ENCODE assay signal across 8 mouse cellular contexts in genomic region chr2:155082121-155082803, GRCm38 (mm10). TPM values are rescaled to one million over a fixed set of nuclear protein-coding genes. Genes with fewer than 3 reads are reported as not detected.
DNase-seq lines count a peak whose midpoint lies in the region; ATAC-seq lines count a peak whose summit lies in the region.

No protein-coding gene starts in this region.

- H3K4me1 ChIP-seq in intestine, embryonic 14.5 days (replicated peaks; ENCODE audit: control insufficient read depth, insufficient read depth, low read length): no peaks in the 10 kb centered on the region
- H3K4me1 ChIP-seq in midbrain, embryonic 14.5 days (ENCODE audit: control insufficient read depth, insufficient read depth, low read length): no peaks in the 10 kb centered on the region

- H3K4me2 ChIP-seq in intestine, embryonic 14.5 days (ENCODE audit: low read length): no peak overlapping the region
- H3K4me2 ChIP-seq in midbrain, embryonic 14.5 days (ENCODE audit: low read length): no peak overlapping the region

- peak; percentile 57 to 81 for DNase-seq in heart, adult 18-20 months
- no peak for DNase-seq in heart, postnatal 25 days (ENCODE audit: low spot score)
- peak; percentile 47 to 59 for DNase-seq in adrenal gland, postnatal 4 days (ENCODE audit: low spot score in 2 of 2)
- DNase-seq in intestine, embryonic 14.5 days (ENCODE audit: low spot score): peak; percentile 73
- peak; percentile 64 for DNase-seq in left cerebral cortex, postnatal 4 days
- DNase-seq in midbrain, embryonic 14.5 days: peak; percentile 68
- DNase-seq in spleen, postnatal 14 days (ENCODE audit: low spot score in 2 of 2): peak; percentile 51 to 66

- ATAC-seq in erythroblast, adult 5-6 weeks (replicated peaks; ENCODE audit: low FRiP score, poor library complexity, severe bottlenecking): peak; percentile 79
- peak; percentile 70 for ATAC-seq in intestine, embryonic 14.5 days (replicated peaks; ENCODE audit: low FRiP score, low TSS enrichment, low read depth)
- no peak for ATAC-seq in midbrain, embryonic 14.5 days (ENCODE audit: low FRiP score, low TSS enrichment)

- H3K27me3 ChIP-seq in intestine, embryonic 14.5 days (replicated peaks; ENCODE audit: control insufficient read depth, insufficient read depth, low read length): no peaks in the 10 kb centered on the region
- no peaks in the 10 kb centered on the region for H3K27me3 ChIP-seq in midbrain, embryonic 14.5 days (ENCODE audit: control insufficient read depth, insufficient read depth, low read length)

- H3K9me3 ChIP-seq in intestine, embryonic 14.5 days (ENCODE audit: control insufficient read depth, low read length): no peaks in the 10 kb centered on the region
- H3K9me3 ChIP-seq in midbrain, embryonic 14.5 days (ENCODE audit: control insufficient read depth, low read length): no peaks in the 10 kb centered on the region

- H3K36me3 ChIP-seq in intestine, embryonic 14.5 days (ENCODE audit: control insufficient read depth, insufficient read depth, low read length): no peaks in the 10 kb centered on the region
- H3K36me3 ChIP-seq in midbrain, embryonic 14.5 days (ENCODE audit: control insufficient read depth, insufficient read depth, low read length): no peaks in the 10 kb centered on the region

- intact Hi-C loops in heart, postnatal 25 days (cut with DNase I): loop anchor here (5.0 kb wide), 2 partner anchors 85 to 115 kb away; no protein-coding TSS in a partner anchor
- intact Hi-C loops in left cerebral cortex, postnatal 4 days (cut with DNase I): no loop called here

- H3K9ac ChIP-seq in intestine, embryonic 14.5 days (ENCODE audit: low read length): no peak overlapping the region
- H3K9ac ChIP-seq in midbrain, embryonic 14.5 days (replicated peaks; ENCODE audit: low read length): no peak overlapping the region

- H3K4me3 ChIP-seq in intestine, embryonic 14.5 days (ENCODE audit: low read depth, low read length): no peak overlapping the region
- H3K4me3 ChIP-seq in midbrain, embryonic 14.5 days (replicated peaks; ENCODE audit: low read depth, low read length): no peak overlapping the region

- WGBS in intestine, embryonic 14.5 days: 13% methylated on average over 8 of the region's 8 CpGs
- WGBS in midbrain, embryonic 14.5 days: 21% methylated on average over 8 of the region's 8 CpGs

- no peak overlapping the region for H3K27ac ChIP-seq in intestine, embryonic 14.5 days (ENCODE audit: low read depth)
- no peak overlapping the region for H3K27ac ChIP-seq in midbrain, embryonic 14.5 days (replicated peaks; ENCODE audit: low read depth, low read length)

RNA-seq across cellular contexts. Expression of gene Ahcy, which starts 8.0 kb away (rescaled TPM):
- 10 to 100 TPM; 10.4 to 16.4 TPM for total RNA-seq in heart, adult 18-20 months (2021)
- total RNA-seq in heart, postnatal 25 days (2021): 10 to 100 TPM; 10.9 to 11.3 TPM
- 10 to 100 TPM; 75.1 to 88.2 TPM for total RNA-seq in adrenal gland, postnatal 4 days (2021)
- 19.2 and 24.2 TPM in 2 replicates for total RNA-seq in erythroblast, adult 5-6 weeks (2015; ENCODE audit: low replicate concordance)
- 10.6 and 10.9 TPM in 2 replicates for total RNA-seq in erythroblast, adult 5-6 weeks (2017; ENCODE audit: low replicate concordance)
- polyA plus RNA-seq in intestine, embryonic 14.5 days (2014; fragmentation: Nextera tagmentation; extraction: Ambion mirVana): 136 and 137 TPM in 2 replicates
- 10 to 100 TPM; 22.0 to 23.0 TPM for total RNA-seq in left cerebral cortex, postnatal 4 days (2021)
- 35.9 and 41.8 TPM in 2 replicates for polyA plus RNA-seq in midbrain, embryonic 14.5 days (2014; fragmentation: Nextera tagmentation; extraction: Ambion mirVana)

RNA-seq across cellular contexts. Expression of gene Itch, which starts 51.0 kb away (rescaled TPM):
- total RNA-seq in heart, adult 18-20 months (2021): 10 to 100 TPM; 22.9 to 27.0 TPM
- total RNA-seq in heart, postnatal 25 days (2021): 10 to 100 TPM; 28.7 to 30.3 TPM
- total RNA-seq in adrenal gland, postnatal 4 days (2021): 10 to 100 TPM; 51.8 to 52.8 TPM
- 15.9 and 25.3 TPM in 2 replicates for total RNA-seq in erythroblast, adult 5-6 weeks (2015; ENCODE audit: low replicate concordance)
- 25.4 and 33.2 TPM in 2 replicates for total RNA-seq in erythroblast, adult 5-6 weeks (2017; ENCODE audit: low replicate concordance)
- polyA plus RNA-seq in intestine, embryonic 14.5 days (2014; fragmentation: Nextera tagmentation; extraction: Ambion mirVana): 44.2 and 56.1 TPM in 2 replicates
- total RNA-seq in left cerebral cortex, postnatal 4 days (2021): 10 to 100 TPM; 39.0 to 43.4 TPM
- polyA plus RNA-seq in midbrain, embryonic 14.5 days (2014; fragmentation: Nextera tagmentation; extraction: Ambion mirVana): 31.2 and 42.9 TPM in 2 replicates
